Mouse (Mus musculus) layer of hippocampus, postnatal 14 days (tissue): ENCODE results near the gene Zdhhc1. TPM values are rescaled to one million over a fixed set of nuclear protein-coding genes. Genes with fewer than 3 reads are reported as not detected.

ENCODE experiments used
- DNase-seq, 2 experiments: peaks; one replicate each; pipeline ENCODE4 v3.0.0; 2021 to 2022; ENCODE audit warnings: low spot score in 2 of 2, mixed read lengths in 1 of 2
- total RNA-seq, 2 experiments: library from RNA; stranded (reverse); gene quantifications; 2 replicates each; pipeline ENCODE4 v1.2.3; 2021

The Zdhhc1 gene
- total RNA-seq, 2 experiments from 2014 or later = 20.8 to 22.4 TPM

- no peak for DNase-seq
These were observed 15.7 kb downstream of the Zdhhc1 start for GRCm38 (mm10) chr8:105481013-105481412.

- no peak for DNase-seq
These were observed 18.9 kb downstream of the Zdhhc1 start for GRCm38 (mm10) chr8:105477792-105478191.

- peak in 1 of 2 experiments; percentile 41 for DNase-seq
These were observed 19.9 kb downstream of the Zdhhc1 start for GRCm38 (mm10) chr8:105476628-105477413.

- DNase-seq = no peak
These were observed 20.5 kb downstream of the Zdhhc1 start for GRCm38 (mm10) chr8:105476161-105476560.

GRCm38 (mm10) chr8:105475742-105476141 lies 21.0 kb downstream of the Zdhhc1 start:
- DNase-seq = no peak

- no peak for DNase-seq
These were observed 21.4 kb downstream of the Zdhhc1 start for GRCm38 (mm10) chr8:105475254-105475653.

- DNase-seq = no peak
These were observed 22.0 kb downstream of the Zdhhc1 start for GRCm38 (mm10) chr8:105474680-105475079.

- peak in 1 of 2 experiments; percentile 19 for DNase-seq
These were observed 22.7 kb downstream of the Zdhhc1 start for GRCm38 (mm10) chr8:105473816-105474606.

- no peak for DNase-seq
These were observed 23.7 kb downstream of the Zdhhc1 start for GRCm38 (mm10) chr8:105472983-105473382.

- no peak for DNase-seq
These were observed 24.2 kb downstream of the Zdhhc1 start for GRCm38 (mm10) chr8:105472414-105472932.

- DNase-seq = peak; percentile 72 to 73
These were observed 25.2 kb downstream of the Zdhhc1 start, which contains the start of gene Tppp3 for GRCm38 (mm10) chr8:105471314-105472015. Gene Tppp3 (minus strand): TSS chr8:105471526.

- DNase-seq = no peak
These were observed 25.9 kb downstream of the Zdhhc1 start for GRCm38 (mm10) chr8:105470681-105471313.

- no peak for DNase-seq
These were observed 26.4 kb downstream of the Zdhhc1 start for GRCm38 (mm10) chr8:105470262-105470661.

- no peak for DNase-seq
These were observed 26.9 kb downstream of the Zdhhc1 start for GRCm38 (mm10) chr8:105469816-105470215.

GRCm38 (mm10) chr8:105469041-105469695 lies 27.5 kb downstream of the Zdhhc1 start:
- DNase-seq = peak; percentile 24 to 52

- no peak for DNase-seq
These were observed 28.5 kb downstream of the Zdhhc1 start for GRCm38 (mm10) chr8:105468002-105468720.

GRCm38 (mm10) chr8:105467396-105467985 lies 29.2 kb downstream of the Zdhhc1 start:
- no peak for DNase-seq

- DNase-seq = peak; percentile 67 to 87
These were observed 29.9 kb downstream of the Zdhhc1 start for GRCm38 (mm10) chr8:105466700-105467291.

GRCm38 (mm10) chr8:105466246-105466645 lies 30.5 kb downstream of the Zdhhc1 start:
- DNase-seq = no peak
